Mouse (Mus musculus): ENCODE data around the gene Nlrp10. TPM values are rescaled to one million over a fixed set of nuclear protein-coding genes. Genes with fewer than 3 reads are reported as not detected.

The Nlrp10 gene
- polyA plus RNA-seq, 1 experiment: not detected

DNA sequence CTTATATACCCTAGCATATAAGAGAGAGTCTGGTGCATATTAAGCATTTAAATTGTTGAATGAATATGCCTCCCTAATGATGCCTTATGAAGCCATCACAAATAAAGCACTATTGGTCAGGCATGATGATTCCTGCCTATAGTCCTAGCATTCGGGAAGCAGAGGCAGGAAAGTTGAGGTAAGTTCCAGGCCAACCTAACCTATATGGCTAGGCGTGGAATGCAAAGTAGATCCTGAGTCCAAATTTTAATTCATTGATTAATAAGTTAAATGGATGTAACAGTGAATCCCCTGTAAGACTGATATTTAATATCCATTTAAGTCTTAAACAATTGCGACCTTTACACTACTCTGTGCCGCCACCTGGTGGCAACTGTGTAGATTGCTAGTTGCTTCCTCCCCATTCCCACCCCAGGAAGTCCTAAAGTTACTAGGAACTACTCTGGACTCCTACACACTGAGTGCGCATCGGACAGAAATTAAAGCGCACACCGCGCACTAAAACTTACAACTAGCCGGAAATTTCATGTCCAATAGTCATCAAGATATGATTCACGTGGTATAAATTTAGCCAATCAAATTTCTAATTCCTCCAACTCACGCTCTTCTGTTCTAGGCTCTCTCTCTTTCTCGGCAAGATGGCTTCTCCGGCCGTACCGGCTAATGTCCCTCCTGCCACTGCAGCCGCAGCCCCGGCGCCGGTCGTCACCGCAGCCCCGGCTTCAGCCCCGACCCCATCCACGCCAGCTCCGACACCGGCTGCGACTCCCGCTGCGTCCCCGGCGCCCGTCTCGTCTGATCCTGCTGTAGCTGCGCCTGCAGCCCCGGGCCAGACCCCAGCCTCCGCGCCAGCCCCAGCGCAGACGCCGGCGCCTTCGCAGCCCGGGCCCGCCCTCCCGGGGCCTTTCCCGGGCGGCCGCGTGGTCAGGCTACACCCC lies 4.1 kb upstream of the Nlrp10 start, which contains the start of gene Eif3f:
Gene Eif3f, plus strand, starts transcription at position 624 of the 938 bp plus-strand sequence.
- TF ChIP-seq CTCF (IDR thresholded peaks at IDR 0.05; ENCODE audit: control insufficient read depth, insufficient read depth, low read length): peak; percentile 81
- peak; percentile 71 for TF ChIP-seq POLR2A (IDR thresholded peaks at IDR 0.05; ENCODE audit: borderline replicate concordance, control insufficient read depth, low read depth, low read length)
- Histone ChIP-seq H3K27ac (ENCODE audit: control insufficient read depth, insufficient read depth, low read depth, low read length, poor library complexity) (peak within 1 kb of the TSS; percentile 90), H3K4me3 (replicated peaks; ENCODE audit: control insufficient read depth, low read depth, low read length) (peak within 1 kb of the TSS; percentile 88), H3K4me1 (ENCODE audit: control insufficient read depth, insufficient read depth, low read length) (peaks cover 2% of the 10 kb centered on the region; the same call in 1 of the 2 replicates)
- 1% methylated on average over 50 of the region's 50 CpGs for WGBS

- WGBS: 78% methylated on average over 11 of the region's 11 CpGs
- Histone ChIP-seq H3K4me1 (ENCODE audit: control insufficient read depth, insufficient read depth, low read length) (no peaks in the 10 kb centered on the region), H3K27ac (ENCODE audit: control insufficient read depth, insufficient read depth, low read depth, low read length, poor library complexity) (no peak overlapping the region), H3K4me3 (replicated peaks; ENCODE audit: control insufficient read depth, low read depth, low read length) (no peak overlapping the region)
- TF ChIP-seq CTCF (IDR thresholded peaks at IDR 0.05; ENCODE audit: control insufficient read depth, insufficient read depth, low read length): no peak
- no peak for TF ChIP-seq POLR2A (IDR thresholded peaks at IDR 0.05; ENCODE audit: borderline replicate concordance, control insufficient read depth, low read depth, low read length)
Measured at GRCm38 (mm10) chr7:108928280-108929188, 1.4 kb downstream of the Nlrp10 start.

DNA sequence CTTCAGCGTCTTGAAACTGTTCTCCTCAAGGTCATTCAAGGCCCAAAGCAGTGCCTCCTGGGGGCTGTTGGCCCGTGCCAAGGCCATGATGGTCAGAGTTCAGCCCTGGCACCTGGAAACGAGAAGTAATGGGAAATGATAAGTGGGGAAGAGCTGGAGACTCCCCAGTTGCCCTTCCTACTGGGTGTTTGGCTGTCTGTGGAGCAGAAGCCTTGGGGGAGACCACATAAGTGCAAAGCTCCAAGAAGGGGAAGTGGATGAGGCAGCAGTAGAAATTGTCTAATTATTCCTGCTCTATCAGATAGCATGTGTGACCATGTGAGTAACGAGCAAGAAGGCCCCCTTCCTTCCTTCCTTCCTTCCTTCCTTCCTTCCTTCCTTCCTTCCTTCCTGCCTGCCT lies 2.9 kb downstream of the Nlrp10 start:
- TF ChIP-seq CTCF (IDR thresholded peaks at IDR 0.05; ENCODE audit: control insufficient read depth, insufficient read depth, low read length) (no peak), POLR2A (IDR thresholded peaks at IDR 0.05; ENCODE audit: borderline replicate concordance, control insufficient read depth, low read depth, low read length) (no peak)
- Histone ChIP-seq H3K27ac (ENCODE audit: control insufficient read depth, insufficient read depth, low read depth, low read length, poor library complexity) (no peak overlapping the region), H3K4me3 (replicated peaks; ENCODE audit: control insufficient read depth, low read depth, low read length) (no peak overlapping the region), H3K4me1 (ENCODE audit: control insufficient read depth, insufficient read depth, low read length) (no peaks in the 10 kb centered on the region)
- WGBS: 38% methylated on average over 4 of the region's 4 CpGs

DNA sequence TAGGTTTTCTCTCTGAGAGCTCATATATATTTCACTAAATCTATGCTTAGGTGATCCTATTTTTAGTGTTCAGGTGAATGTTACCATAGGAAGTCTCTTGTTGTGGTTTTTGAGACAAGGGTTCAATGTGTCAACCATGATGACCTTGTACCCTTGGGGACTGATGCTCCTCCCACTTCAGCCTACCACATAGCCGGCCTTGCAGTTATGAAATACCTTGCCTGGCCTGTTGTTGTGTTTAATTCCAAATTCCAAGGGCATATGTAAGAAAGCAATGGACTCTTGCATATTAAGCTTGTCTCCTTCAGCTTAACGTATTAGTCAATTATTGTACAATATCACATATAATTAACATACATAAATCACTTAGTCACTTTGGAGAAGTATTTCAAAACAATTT lies 26.0 kb downstream of the Nlrp10 start:
- H3K4me3 ChIP-seq (replicated peaks; ENCODE audit: control insufficient read depth, low read depth, low read length): no peak overlapping the region
- 70% methylated on average over 2 of the region's 2 CpGs for WGBS
- TF ChIP-seq POLR2A (IDR thresholded peaks at IDR 0.05; ENCODE audit: borderline replicate concordance, control insufficient read depth, low read depth, low read length) (no peak), CTCF (IDR thresholded peaks at IDR 0.05; ENCODE audit: control insufficient read depth, insufficient read depth, low read length) (no peak)
- no peak overlapping the region for H3K27ac ChIP-seq (ENCODE audit: control insufficient read depth, insufficient read depth, low read depth, low read length, poor library complexity)
- no peaks in the 10 kb centered on the region for H3K4me1 ChIP-seq (ENCODE audit: control insufficient read depth, insufficient read depth, low read length)

DNA sequence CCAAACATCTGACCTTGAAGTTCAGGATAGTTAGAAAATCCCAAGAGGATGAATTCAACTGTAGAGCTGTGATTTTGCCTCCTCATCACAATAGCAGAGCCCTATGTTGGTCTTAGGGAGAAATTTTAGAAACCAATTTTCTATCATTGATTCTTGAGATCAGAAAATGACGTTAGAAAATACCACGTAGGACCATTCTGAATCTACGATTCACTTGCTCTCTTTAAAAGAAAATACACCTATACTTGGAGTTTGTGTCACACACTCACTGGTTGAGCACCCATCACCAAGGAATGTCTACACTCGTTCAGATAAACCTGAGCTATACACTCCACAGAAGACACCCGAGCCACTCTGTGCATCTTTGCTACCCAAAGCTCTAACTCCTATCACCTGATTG lies 35.7 kb downstream of the Nlrp10 start, which contains the start of gene Olfr519:
Gene Olfr519, minus strand, starts transcription at position 101 of the 400 bp plus-strand sequence.
- no peak within 1 kb of the TSS for H3K27ac ChIP-seq (ENCODE audit: control insufficient read depth, insufficient read depth, low read depth, low read length, poor library complexity)
- no peaks in the 10 kb centered on the region for H3K4me1 ChIP-seq (ENCODE audit: control insufficient read depth, insufficient read depth, low read length)
- no peak within 1 kb of the TSS for H3K4me3 ChIP-seq (replicated peaks; ENCODE audit: control insufficient read depth, low read depth, low read length)
- WGBS: 73% methylated on average over 5 of the region's 5 CpGs
- TF ChIP-seq POLR2A (IDR thresholded peaks at IDR 0.05; ENCODE audit: borderline replicate concordance, control insufficient read depth, low read depth, low read length) (no peak), CTCF (IDR thresholded peaks at IDR 0.05; ENCODE audit: control insufficient read depth, insufficient read depth, low read length) (no peak)

DNA sequence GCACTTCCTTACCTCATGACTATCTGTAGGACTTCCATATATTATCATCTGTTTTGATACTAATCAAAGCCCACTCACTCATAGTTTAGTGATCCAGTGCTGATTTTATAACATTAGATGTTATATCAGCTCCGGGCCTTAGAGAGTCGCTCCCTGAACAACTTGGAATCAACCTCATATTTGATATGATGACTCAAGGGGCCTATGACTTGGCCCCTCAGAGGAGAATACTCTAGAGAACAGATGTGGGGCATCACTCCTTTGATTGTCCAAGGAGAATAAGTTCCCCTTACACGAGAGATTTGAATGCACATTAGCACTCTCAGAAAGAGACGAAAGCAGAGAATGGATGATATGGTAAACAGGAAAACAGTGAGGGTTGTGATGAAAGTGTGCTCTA lies 45.1 kb downstream of the Nlrp10 start, which contains the start of gene Olfr518:
Gene Olfr518, minus strand, starts transcription at position 101 of the 400 bp plus-strand sequence.
- Histone ChIP-seq H3K4me3 (replicated peaks; ENCODE audit: control insufficient read depth, low read depth, low read length) (no peak within 1 kb of the TSS), H3K4me1 (ENCODE audit: control insufficient read depth, insufficient read depth, low read length) (no peaks in the 10 kb centered on the region), H3K27ac (ENCODE audit: control insufficient read depth, insufficient read depth, low read depth, low read length, poor library complexity) (no peak within 1 kb of the TSS)
- TF ChIP-seq POLR2A (IDR thresholded peaks at IDR 0.05; ENCODE audit: borderline replicate concordance, control insufficient read depth, low read depth, low read length) (no peak), CTCF (IDR thresholded peaks at IDR 0.05; ENCODE audit: control insufficient read depth, insufficient read depth, low read length) (no peak)
- WGBS: 71% methylated on average over 4 of the region's 4 CpGs

DNA sequence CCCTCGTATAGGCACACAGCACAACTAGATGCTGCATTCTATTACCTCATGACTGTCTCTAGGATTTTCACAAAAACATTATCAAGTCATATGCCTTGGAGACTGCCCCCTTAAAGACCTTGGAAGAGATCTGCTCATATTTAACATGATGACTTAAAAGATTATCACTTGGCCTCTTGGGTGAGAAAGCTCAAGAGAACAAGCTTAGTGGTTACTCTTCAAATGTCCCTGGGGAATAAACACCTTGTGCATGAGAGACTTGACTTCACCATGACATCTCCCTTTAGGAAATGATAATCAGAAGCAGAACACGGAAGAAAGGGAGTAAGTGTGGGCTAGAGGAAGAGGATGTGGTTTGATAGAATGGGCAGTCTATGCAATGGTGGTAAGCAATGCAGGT lies 57.7 kb downstream of the Nlrp10 start, which contains the start of gene Olfr517:
Gene Olfr517, minus strand, starts transcription at position 101 of the 400 bp plus-strand sequence.
- Histone ChIP-seq H3K4me1 (ENCODE audit: control insufficient read depth, insufficient read depth, low read length) (no peaks in the 10 kb centered on the region), H3K4me3 (replicated peaks; ENCODE audit: control insufficient read depth, low read depth, low read length) (no peak within 1 kb of the TSS), H3K27ac (ENCODE audit: control insufficient read depth, insufficient read depth, low read depth, low read length, poor library complexity) (no peak within 1 kb of the TSS)
- WGBS: 32% methylated on average over 2 of the region's 2 CpGs
- no peak for TF ChIP-seq CTCF (IDR thresholded peaks at IDR 0.05; ENCODE audit: control insufficient read depth, insufficient read depth, low read length)
- TF ChIP-seq POLR2A (IDR thresholded peaks at IDR 0.05; ENCODE audit: borderline replicate concordance, control insufficient read depth, low read depth, low read length): no peak

Other genes with a start within 250 kb of the Nlrp10 start
- not detected in 2 replicates for gene Olfr512, start 216.9 kb downstream of the Nlrp10 start, polyA plus RNA-seq (2011; ENCODE audit: insufficient read depth, insufficient read length, low replicate concordance, missing spikeins)
- gene Olfr513, start 179.2 kb downstream of the Nlrp10 start, polyA plus RNA-seq (2011; ENCODE audit: insufficient read depth, insufficient read length, low replicate concordance, missing spikeins): not detected in 2 replicates
- gene Olfr514, start 104.2 kb downstream of the Nlrp10 start, polyA plus RNA-seq (2011; ENCODE audit: insufficient read depth, insufficient read length, low replicate concordance, missing spikeins): not detected in 2 replicates
- gene Olfr516, start 79.6 kb downstream of the Nlrp10 start, polyA plus RNA-seq (2011; ENCODE audit: insufficient read depth, insufficient read length, low replicate concordance, missing spikeins): not detected in 2 replicates
- gene Olfr517, start 57.8 kb downstream of the Nlrp10 start, polyA plus RNA-seq (2011; ENCODE audit: insufficient read depth, insufficient read length, low replicate concordance, missing spikeins): not detected in 2 replicates
- not detected in 2 replicates for gene Olfr518, start 45.2 kb downstream of the Nlrp10 start, polyA plus RNA-seq (2011; ENCODE audit: insufficient read depth, insufficient read length, low replicate concordance, missing spikeins)
- not detected in 2 replicates for gene Olfr519, start 35.8 kb downstream of the Nlrp10 start, polyA plus RNA-seq (2011; ENCODE audit: insufficient read depth, insufficient read length, low replicate concordance, missing spikeins)
- 61.3 and 83.8 TPM in 2 replicates for gene Eif3f, start 4.2 kb upstream of the Nlrp10 start, polyA plus RNA-seq (2011; ENCODE audit: insufficient read depth, insufficient read length, low replicate concordance, missing spikeins)
- 0.32 and 0.68 TPM in 2 replicates for gene Tub, start 20.2 kb upstream of the Nlrp10 start, polyA plus RNA-seq (2011; ENCODE audit: insufficient read depth, insufficient read length, low replicate concordance, missing spikeins)
- 2.4 TPM in 1 of 2 replicates, not detected in the other for gene Ric3, start 153.2 kb upstream of the Nlrp10 start, polyA plus RNA-seq (2011; ENCODE audit: insufficient read depth, insufficient read length, low replicate concordance, missing spikeins)
- gene Lmo1, start 245.0 kb upstream of the Nlrp10 start, polyA plus RNA-seq (2011; ENCODE audit: insufficient read depth, insufficient read length, low replicate concordance, missing spikeins): 4.5 and 7.5 TPM in 2 replicates

All from bone marrow, adult 2 months (tissue).